28 mouse cellular contexts compared by ENCODE assay signal in genomic region chr10:116396279-116396678, GRCm38 (mm10).
DNase-seq lines count a peak whose midpoint lies in the region; ATAC-seq and TF ChIP-seq lines count a peak whose summit lies in the region.
"Had no signal": no experiment of that assay in that cellular context is flagged by ENCODE, and none has a peak within 500 bp of the region (broad histone marks: within the 10 kb centered on the region; RNA-seq: fewer than 3 reads in every experiment).

No protein-coding gene starts in this region.

- TF ChIP-seq CTCF in intestine, postnatal 0 days (IDR thresholded peaks at IDR 0.05; ENCODE audit: low read depth), result no peak

- DNase-seq in midbrain, embryonic 11.5 days (ENCODE audit: low spot score, missing footprints), result peak; percentile 80
- DNase-seq in midbrain, embryonic 14.5 days, result no peak
- DNase-seq in CD4-positive, CD25-positive, alpha-beta regulatory T cell, adult 2 months (ENCODE audit: low read depth, low spot score), result peak; percentile 9
- DNase-seq in T-cell, adult 2 months (ENCODE audit: low spot score), result peak; percentile 34
- no peak for DNase-seq in frontal cortex, postnatal 25 days (ENCODE audit: low spot score in 2 of 2)
- DNase-seq: adrenal gland, postnatal 14 days; cerebellum, adult 11 months; cerebellum, adult 2 months; cerebellum, adult 9-11 months; cerebellum, postnatal 25 days; embryo, embryonic 11 days; gastrocnemius, postnatal 14 days; heart, postnatal 10 days; heart, postnatal 4 days; kidney, adult 18-20 months had no signal

- H3K27me3 ChIP-seq in midbrain, embryonic 11.5 days (ENCODE audit: control insufficient read depth, insufficient read depth, low read length), result no peaks in the 10 kb centered on the region
- no peaks in the 10 kb centered on the region for H3K27me3 ChIP-seq in midbrain, embryonic 14.5 days (ENCODE audit: control insufficient read depth, insufficient read depth, low read length)
- no peaks in the 10 kb centered on the region for H3K27me3 ChIP-seq in intestine, postnatal 0 days (replicated peaks; ENCODE audit: control insufficient read depth, insufficient read depth, low read length)
- no peaks in the 10 kb centered on the region for H3K27me3 ChIP-seq in heart, embryonic 11.5 days (ENCODE audit: control insufficient read depth, insufficient read depth, low read length)
- H3K27me3 ChIP-seq: embryonic facial prominence, embryonic 13.5 days; forebrain, embryonic 12.5 days; forebrain, embryonic 15.5 days; heart, embryonic 12.5 days; heart, embryonic 15.5 days; intestine, embryonic 15.5 days had no signal

- H3K4me2 ChIP-seq in midbrain, embryonic 11.5 days, result no peak overlapping the region
- no peak overlapping the region for H3K4me2 ChIP-seq in midbrain, embryonic 14.5 days (ENCODE audit: low read length)
- H3K4me2 ChIP-seq in intestine, postnatal 0 days (replicated peaks; ENCODE audit: low read depth), result no peak overlapping the region
- H3K4me2 ChIP-seq in heart, embryonic 11.5 days, result no peak overlapping the region
- H3K4me2 ChIP-seq: embryonic facial prominence, embryonic 13.5 days; forebrain, embryonic 12.5 days; forebrain, embryonic 15.5 days; heart, embryonic 12.5 days; heart, embryonic 15.5 days; hindbrain, embryonic 14.5 days; intestine, embryonic 15.5 days had no signal

- 80% methylated on average over 5 of the region's 5 CpGs for WGBS in midbrain, embryonic 11.5 days
- 92% methylated on average over 5 of the region's 5 CpGs for WGBS in midbrain, embryonic 14.5 days
- WGBS in intestine, postnatal 0 days, result 68% methylated on average over 5 of the region's 5 CpGs
- WGBS in heart, embryonic 11.5 days (ENCODE audit: insufficient replicate concordance), result 73% methylated on average over 5 of the region's 5 CpGs

- H3K4me3 ChIP-seq in midbrain, embryonic 11.5 days (ENCODE audit: low read depth, low read length), result no peak overlapping the region
- H3K4me3 ChIP-seq in midbrain, embryonic 14.5 days (replicated peaks; ENCODE audit: low read depth, low read length), result no peak overlapping the region
- H3K4me3 ChIP-seq in intestine, postnatal 0 days (ENCODE audit: low read depth, low read length), result no peak overlapping the region
- no peak overlapping the region for H3K4me3 ChIP-seq in heart, embryonic 11.5 days (ENCODE audit: low read depth, low read length)
- H3K4me3 ChIP-seq: embryonic facial prominence, embryonic 10.5 days; embryonic facial prominence, embryonic 13.5 days; erythroblast, embryonic 14.5 days; forebrain, embryonic 12.5 days; forebrain, embryonic 15.5 days; heart, embryonic 12.5 days; heart, embryonic 15.5 days; intestine, embryonic 15.5 days had no signal

- H3K9ac ChIP-seq in midbrain, embryonic 11.5 days (ENCODE audit: low read length), result no peak overlapping the region
- no peak overlapping the region for H3K9ac ChIP-seq in midbrain, embryonic 14.5 days (replicated peaks; ENCODE audit: low read length)
- H3K9ac ChIP-seq in intestine, postnatal 0 days (ENCODE audit: low read depth, low read length), result no peak overlapping the region
- H3K9ac ChIP-seq in heart, embryonic 11.5 days (ENCODE audit: low read depth, low read length), result no peak overlapping the region
- H3K9ac ChIP-seq: embryonic facial prominence, embryonic 13.5 days; forebrain, embryonic 12.5 days; forebrain, embryonic 15.5 days; heart, embryonic 12.5 days; heart, embryonic 15.5 days; hindbrain, embryonic 14.5 days; intestine, embryonic 15.5 days had no signal

- no peak overlapping the region for H3K27ac ChIP-seq in midbrain, embryonic 11.5 days (ENCODE audit: low read depth, low read length)
- no peak overlapping the region for H3K27ac ChIP-seq in midbrain, embryonic 14.5 days (replicated peaks; ENCODE audit: low read depth, low read length)
- H3K27ac ChIP-seq in intestine, postnatal 0 days (ENCODE audit: low read depth, low read length), result no peak overlapping the region
- H3K27ac ChIP-seq in heart, embryonic 11.5 days (ENCODE audit: low read depth, low read length), result no peak overlapping the region
- H3K27ac ChIP-seq: embryonic facial prominence, embryonic 10.5 days; embryonic facial prominence, embryonic 13.5 days; forebrain, embryonic 12.5 days; forebrain, embryonic 15.5 days; heart, embryonic 15.5 days; hindbrain, embryonic 14.5 days; hindbrain, postnatal 0 days; intestine, embryonic 15.5 days had no signal

- ATAC-seq in midbrain, embryonic 11.5 days (ENCODE audit: low FRiP score), result no peak
- no peak for ATAC-seq in midbrain, embryonic 14.5 days (ENCODE audit: low FRiP score, low TSS enrichment)
- peak; percentile 41 for ATAC-seq in inflammation-experienced regulatory T-cells, adult 6 months
- ATAC-seq in intestine, postnatal 0 days, result no peak
- no peak for ATAC-seq in heart, embryonic 11.5 days (replicated peaks; ENCODE audit: insufficient number of reproducible peaks, low FRiP score, low TSS enrichment)
- ATAC-seq: forebrain, embryonic 15.5 days; hindbrain, postnatal 0 days; intestine, embryonic 15.5 days had no signal

- no peaks in the 10 kb centered on the region for H3K9me3 ChIP-seq in midbrain, embryonic 11.5 days (ENCODE audit: control insufficient read depth, low read length)
- H3K9me3 ChIP-seq in midbrain, embryonic 14.5 days (ENCODE audit: control insufficient read depth, low read length), result no peaks in the 10 kb centered on the region
- no peaks in the 10 kb centered on the region for H3K9me3 ChIP-seq in intestine, postnatal 0 days (ENCODE audit: control insufficient read depth)
- no peaks in the 10 kb centered on the region for H3K9me3 ChIP-seq in heart, embryonic 11.5 days (replicated peaks; ENCODE audit: control insufficient read depth, low read length)
- H3K9me3 ChIP-seq: embryonic facial prominence, embryonic 10.5 days; embryonic facial prominence, embryonic 13.5 days; forebrain, embryonic 12.5 days; forebrain, embryonic 15.5 days; heart, embryonic 12.5 days; heart, embryonic 15.5 days; intestine, embryonic 15.5 days had no signal

- no peaks in the 10 kb centered on the region for H3K36me3 ChIP-seq in midbrain, embryonic 11.5 days (ENCODE audit: control insufficient read depth, insufficient read depth, low read length)
- H3K36me3 ChIP-seq in midbrain, embryonic 14.5 days (ENCODE audit: control insufficient read depth, insufficient read depth, low read length), result no peaks in the 10 kb centered on the region
- H3K36me3 ChIP-seq in intestine, postnatal 0 days (ENCODE audit: control insufficient read depth, insufficient read depth), result no peaks in the 10 kb centered on the region
- H3K36me3 ChIP-seq in heart, embryonic 11.5 days (ENCODE audit: control insufficient read depth, insufficient read depth, low read length), result no peaks in the 10 kb centered on the region
- H3K36me3 ChIP-seq: embryonic facial prominence, embryonic 10.5 days; embryonic facial prominence, embryonic 13.5 days; forebrain, embryonic 12.5 days; forebrain, embryonic 15.5 days; heart, embryonic 12.5 days; heart, embryonic 15.5 days; intestine, embryonic 15.5 days had no signal

- no peaks in the 10 kb centered on the region for H3K4me1 ChIP-seq in midbrain, embryonic 11.5 days (ENCODE audit: control insufficient read depth, insufficient read depth, low read length)
- H3K4me1 ChIP-seq in midbrain, embryonic 14.5 days (ENCODE audit: control insufficient read depth, insufficient read depth, low read length), result no peaks in the 10 kb centered on the region
- H3K4me1 ChIP-seq in intestine, postnatal 0 days (replicated peaks; ENCODE audit: control insufficient read depth, insufficient read depth, low read length), result no peaks in the 10 kb centered on the region
- peaks cover 9% of the 10 kb centered on the region for H3K4me1 ChIP-seq in heart, embryonic 11.5 days (ENCODE audit: control insufficient read depth, insufficient read depth, low read length)
- H3K4me1 ChIP-seq: forebrain, embryonic 12.5 days; forebrain, embryonic 15.5 days; intestine, embryonic 15.5 days had no signal

Comparison
In these comparisons a context has a peak if more than half of its experiments do, and no peak if none do; other contexts are left out.
1. DNase-seq: peak in midbrain, embryonic 11.5 days (single experiment), CD4-positive, CD25-positive, alpha-beta regulatory T cell, adult 2 months (single experiment) and T-cell, adult 2 months (single experiment); none in midbrain, embryonic 14.5 days (single experiment) and frontal cortex, postnatal 25 days (0 of 2).